Mouse (Mus musculus): ENCODE results near the gene Btf3.

Gene Btf3

GRCm38 (mm10) chr13:98340506-98340905, 23.7 kb upstream of the Btf3 start:
- DNase-seq (ENCODE audit: extremely low spot score): no peak

- DNase-seq (ENCODE audit: extremely low spot score): no peak
These were observed 19.4 kb upstream of the Btf3 start for GRCm38 (mm10) chr13:98336205-98336604.

GRCm38 (mm10) chr13:98332106-98332505, 15.3 kb upstream of the Btf3 start:
- no peak for DNase-seq (ENCODE audit: extremely low spot score)

GRCm38 (mm10) chr13:98325034-98325433, 8.2 kb upstream of the Btf3 start:
- no peak for DNase-seq (ENCODE audit: extremely low spot score)

GRCm38 (mm10) chr13:98317911-98318310, 1.1 kb upstream of the Btf3 start:
- no peak for DNase-seq (ENCODE audit: extremely low spot score)

GRCm38 (mm10) chr13:98317246-98317677, 456 bp upstream of the Btf3 start:
- no peak for DNase-seq (ENCODE audit: extremely low spot score)

GRCm38 (mm10) chr13:98316140-98316479, 696 bp downstream of the Btf3 start:
- DNase-seq (ENCODE audit: extremely low spot score): no peak

- DNase-seq (ENCODE audit: extremely low spot score): no peak
These were observed 1.7 kb downstream of the Btf3 start for GRCm38 (mm10) chr13:98315124-98315523.

GRCm38 (mm10) chr13:98313631-98314030, 3.2 kb downstream of the Btf3 start:
- no peak for DNase-seq (ENCODE audit: extremely low spot score)

GRCm38 (mm10) chr13:98311597-98311996, 5.2 kb downstream of the Btf3 start:
- DNase-seq (ENCODE audit: extremely low spot score): no peak

- DNase-seq (ENCODE audit: extremely low spot score): no peak
These were observed 8.1 kb downstream of the Btf3 start for GRCm38 (mm10) chr13:98308724-98309123.

GRCm38 (mm10) chr13:98308004-98308403, 8.8 kb downstream of the Btf3 start:
- DNase-seq (ENCODE audit: extremely low spot score): no peak

GRCm38 (mm10) chr13:98306852-98307475, 9.8 kb downstream of the Btf3 start:
- no peak for DNase-seq (ENCODE audit: extremely low spot score)

- DNase-seq (ENCODE audit: extremely low spot score): no peak
These were observed 10.4 kb downstream of the Btf3 start for GRCm38 (mm10) chr13:98306393-98306792.

GRCm38 (mm10) chr13:98305257-98305656, 11.5 kb downstream of the Btf3 start:
- no peak for DNase-seq (ENCODE audit: extremely low spot score)

GRCm38 (mm10) chr13:98298833-98299758, 17.7 kb downstream of the Btf3 start:
- DNase-seq (ENCODE audit: extremely low spot score): peak; percentile 87

GRCm38 (mm10) chr13:98297883-98298482, 18.8 kb downstream of the Btf3 start:
- DNase-seq (ENCODE audit: extremely low spot score): no peak

- no peak for DNase-seq (ENCODE audit: extremely low spot score)
These were observed 20.7 kb downstream of the Btf3 start for GRCm38 (mm10) chr13:98296072-98296471.

GRCm38 (mm10) chr13:98291712-98292111, 25.1 kb downstream of the Btf3 start:
- DNase-seq (ENCODE audit: extremely low spot score): no peak

- no peak for DNase-seq (ENCODE audit: extremely low spot score)
These were observed 26.1 kb downstream of the Btf3 start for GRCm38 (mm10) chr13:98290719-98291118.

GRCm38 (mm10) chr13:98280990-98281650, 35.7 kb downstream of the Btf3 start:
- DNase-seq (ENCODE audit: extremely low spot score): no peak

- DNase-seq (ENCODE audit: extremely low spot score): no peak
These were observed 37.1 kb downstream of the Btf3 start, which contains the start of gene Gm21976 for GRCm38 (mm10) chr13:98279686-98280085. Gene Gm21976 (plus strand): TSS chr13:98279887.
